Mouse (Mus musculus) granulocyte monocyte progenitor cell, adult 5-6 weeks (primary cell): ENCODE measurements at regions not wholly inside any gene's neighbourhood (a gene's known extent, or its start where the extent isn't known, plus 50 kb on each side); places are given as distances from the start of the nearest gene placed in this dataset.

ENCODE experiments used
- ATAC-seq: replicated peaks from 2 replicates; pipeline ENCODE4 v1.8.0; 2016; ENCODE audit warnings: mild to moderate bottlenecking, moderate TSS enrichment, inconsistent platforms; ENCODE audit not compliant: poor library complexity, severe bottlenecking

- no peak for ATAC-seq
Measured at GRCm38 (mm10) chr8:30946154-30947065, 2482.1 kb upstream of the 5930422O12Rik start.

- no peak for ATAC-seq
Measured at GRCm38 (mm10) chr8:30952818-30953217, 2475.7 kb upstream of the 5930422O12Rik start.

GRCm38 (mm10) chr8:30959436-30960180 is 2468.9 kb upstream of the 5930422O12Rik start:
- no peak for ATAC-seq

GRCm38 (mm10) chr8:30960486-30960885 is 2468.0 kb upstream of the 5930422O12Rik start:
- ATAC-seq, result no peak

GRCm38 (mm10) chr8:30962207-30962606 is 2466.3 kb upstream of the 5930422O12Rik start:
- no peak for ATAC-seq

GRCm38 (mm10) chr8:30982814-30983213 is 2445.7 kb upstream of the 5930422O12Rik start:
- no peak for ATAC-seq

- ATAC-seq, result no peak
Measured at GRCm38 (mm10) chr8:30988051-30988450, 2440.5 kb upstream of the 5930422O12Rik start.

GRCm38 (mm10) chr8:30998657-30999056 is 2429.9 kb upstream of the 5930422O12Rik start:
- ATAC-seq, result no peak

- no peak for ATAC-seq
Measured at GRCm38 (mm10) chr8:31000120-31000519, 2428.4 kb upstream of the 5930422O12Rik start.

GRCm38 (mm10) chr8:31001980-31002730 is 2426.4 kb upstream of the 5930422O12Rik start:
- no peak for ATAC-seq

- no peak for ATAC-seq
Measured at GRCm38 (mm10) chr8:31008309-31008708, 2420.2 kb upstream of the 5930422O12Rik start.

GRCm38 (mm10) chr8:31012068-31012467 is 2416.4 kb upstream of the 5930422O12Rik start:
- ATAC-seq, result no peak

- ATAC-seq, result peak; percentile 96
Measured at GRCm38 (mm10) chr8:31031721-31032591, 2396.6 kb upstream of the 5930422O12Rik start.

GRCm38 (mm10) chr8:31033281-31033680 is 2395.2 kb upstream of the 5930422O12Rik start:
- peak; percentile 76 for ATAC-seq

GRCm38 (mm10) chr8:31036892-31037291 is 2391.6 kb upstream of the 5930422O12Rik start:
- no peak for ATAC-seq
